Mouse (Mus musculus): ENCODE results near the gene Trim26. TPM values are rescaled to one million over a fixed set of nuclear protein-coding genes. Genes with fewer than 3 reads are reported as not detected.
"Not testable (repeated sequence)": the region's sequence is repeated elsewhere in the genome, so short reads cannot be mapped to it uniquely, and the experiment has no call there.

Trim26 gene
- total RNA-seq, 4 experiments from 2014 or later: 22.1 to 26.5 (median 23.2) TPM

DNA sequence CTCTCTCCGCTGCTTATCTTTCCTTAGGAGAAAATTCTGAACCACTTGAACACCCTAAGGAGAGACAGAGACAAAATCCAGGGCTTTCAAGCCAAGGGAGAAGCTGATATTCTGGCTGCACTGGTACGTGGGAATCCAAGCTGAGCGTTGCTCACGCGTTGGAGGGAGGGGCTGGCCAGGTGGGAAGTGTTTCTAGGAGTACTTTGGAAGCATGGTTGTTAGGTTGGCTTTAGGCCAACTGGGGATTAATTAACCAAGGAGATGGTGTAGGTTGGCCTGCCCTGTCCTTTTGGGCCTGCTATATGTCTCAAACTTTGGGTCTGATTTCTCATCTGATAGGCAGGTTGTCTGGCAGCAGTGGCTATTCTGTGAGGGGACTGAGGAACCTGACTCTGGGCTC, 14.3 kb downstream of the Trim26 start:
- DNase-seq (ENCODE audit: low spot score in 2 of 2): no peak

DNA sequence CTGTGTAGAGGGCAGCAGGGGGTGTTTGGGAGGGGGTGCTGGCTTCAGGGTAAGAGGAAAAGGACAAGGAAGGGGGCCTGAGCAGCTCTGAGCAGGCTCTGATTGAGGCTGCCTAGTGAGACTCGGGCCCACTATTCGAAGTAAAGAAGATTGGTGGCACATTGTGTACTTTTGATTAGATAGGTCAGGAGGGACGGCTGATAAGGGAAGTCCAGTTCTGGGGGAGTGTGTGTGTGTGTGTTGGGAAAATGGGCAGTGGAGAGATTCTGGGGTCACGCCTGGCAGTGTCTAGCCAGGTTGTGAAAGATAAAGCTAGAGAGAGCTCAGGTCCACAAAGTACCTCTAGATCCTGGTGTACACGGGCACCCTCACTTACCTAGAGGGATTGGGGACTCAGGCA, 14.7 kb downstream of the Trim26 start:
- DNase-seq (ENCODE audit: low spot score in 2 of 2): no peak

DNA sequence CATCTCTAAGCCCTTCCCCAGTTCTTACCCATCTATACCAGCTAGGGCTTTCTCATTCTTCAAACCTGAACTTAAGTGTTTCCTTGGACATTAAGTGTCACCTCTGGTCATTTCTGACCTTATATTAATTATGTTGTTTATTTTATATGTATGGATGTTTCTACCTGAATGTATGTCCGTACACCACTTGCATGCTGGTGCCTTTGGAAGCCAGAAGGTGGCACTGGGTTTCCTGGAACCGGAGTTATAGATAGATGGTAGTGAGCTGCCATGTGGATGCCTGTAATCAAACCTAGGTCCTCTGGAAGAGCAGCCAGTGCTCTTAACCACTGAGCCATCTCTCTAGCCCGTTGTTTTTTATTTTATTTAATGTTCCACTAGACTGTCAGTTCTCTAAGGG, 18.6 kb downstream of the Trim26 start:
- no peak for DNase-seq (ENCODE audit: low spot score in 2 of 2)

DNA sequence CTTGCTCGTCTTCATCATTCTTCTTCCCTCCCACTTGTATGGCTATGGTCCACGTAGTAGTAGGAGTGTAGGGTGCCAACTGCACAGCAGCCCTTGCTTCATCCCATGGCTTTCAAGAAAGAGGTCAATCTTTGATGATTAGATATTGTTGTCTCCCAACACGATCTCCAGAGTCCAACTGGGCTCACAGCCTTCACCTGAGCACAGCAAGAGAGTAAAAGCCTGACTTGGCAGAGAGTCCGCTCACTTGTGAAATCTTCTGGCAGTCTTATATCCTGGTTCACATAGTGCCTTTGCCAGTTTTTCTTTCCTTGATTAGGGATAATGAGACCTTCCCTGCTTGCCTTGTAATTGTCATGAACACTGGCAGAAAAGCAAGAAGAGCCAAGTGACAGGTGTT, 19.3 kb downstream of the Trim26 start:
- no peak for DNase-seq (ENCODE audit: low spot score in 2 of 2)

DNA sequence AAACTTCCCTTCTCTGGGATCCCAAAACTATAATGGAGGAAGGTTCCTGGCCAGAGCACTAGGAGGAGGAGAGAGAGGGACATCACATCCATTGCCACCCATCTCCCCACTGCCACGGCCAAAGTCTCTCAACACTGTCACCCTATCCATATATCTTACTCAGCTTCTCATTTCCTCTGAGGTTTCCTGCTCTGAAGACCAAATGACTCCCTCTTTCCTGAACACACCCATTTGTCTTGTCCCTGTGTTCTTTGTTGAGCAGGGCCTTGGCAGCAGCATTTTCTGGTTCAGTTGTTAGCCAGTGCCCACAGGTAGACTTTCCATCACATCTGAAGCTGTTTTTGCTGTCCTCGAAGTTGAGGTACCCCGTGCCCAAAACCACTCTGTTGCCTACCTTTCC, 21.2 kb downstream of the Trim26 start:
- DNase-seq (ENCODE audit: low spot score in 2 of 2): no peak

DNA sequence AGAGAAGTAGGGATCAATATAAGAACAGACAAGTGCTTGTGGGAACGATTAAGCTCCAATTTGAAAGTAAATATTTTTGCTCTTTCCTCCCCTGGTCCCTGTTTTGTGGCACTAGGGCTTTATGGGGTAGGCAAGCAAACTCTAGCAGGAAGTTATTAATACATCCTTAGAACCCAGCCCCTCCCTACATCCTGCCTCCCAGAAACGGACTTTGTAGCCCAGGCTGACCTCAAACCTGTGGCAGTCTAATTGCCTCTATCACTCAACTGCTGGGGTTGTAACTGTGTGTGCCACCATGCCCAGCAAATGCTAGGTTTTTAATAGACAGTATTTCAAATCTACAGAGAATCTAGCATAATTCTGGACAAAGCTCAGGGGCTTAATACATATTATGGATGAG, 24.7 kb downstream of the Trim26 start:
- DNase-seq (ENCODE audit: low spot score in 2 of 2): no peak

DNA sequence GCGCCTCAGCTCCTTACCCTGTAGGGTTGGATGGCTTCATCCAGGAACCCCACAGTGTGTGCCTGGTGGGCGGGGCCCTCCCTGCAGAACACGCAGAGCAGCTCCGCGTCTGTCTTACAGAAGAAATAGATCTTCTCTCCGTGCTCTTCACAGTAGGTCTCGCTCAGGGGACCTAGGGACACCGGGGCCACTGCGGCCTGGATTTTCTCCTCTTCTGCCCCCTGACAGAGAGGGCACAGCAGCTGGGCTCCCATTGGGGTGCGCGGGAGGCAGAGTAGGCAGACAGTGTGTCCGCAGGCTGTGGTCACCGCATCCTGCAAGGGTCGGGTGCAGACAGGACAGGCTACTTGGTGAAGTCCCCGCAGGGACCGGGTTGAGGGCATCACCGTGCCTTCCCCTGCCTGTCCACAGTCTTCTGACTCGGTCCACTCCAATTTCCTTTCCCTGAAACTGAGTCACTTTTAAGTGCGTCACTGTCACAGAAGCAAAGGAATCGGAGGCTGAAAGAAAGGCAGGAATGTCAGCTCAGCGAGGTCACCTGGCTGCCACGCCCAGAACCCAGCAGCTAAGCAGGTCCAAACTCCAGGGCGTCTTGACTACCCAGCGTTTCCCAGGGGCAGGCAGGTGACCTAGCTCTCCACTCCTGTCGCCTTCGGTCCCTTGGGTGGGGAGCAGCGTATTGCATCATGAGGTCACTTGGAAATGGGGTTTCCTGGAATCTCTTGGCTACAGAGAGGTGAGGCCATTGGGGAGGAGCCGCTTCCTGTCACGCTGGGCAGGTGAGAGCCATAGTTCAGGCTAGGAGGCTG, 30.0 kb downstream of the Trim26 start, which contains the start of gene Trim15:
Trim15 (minus strand) TSS at position 492 of the 809 bp plus-strand sequence.
- DNase-seq (ENCODE audit: low spot score in 2 of 2): no peak

DNA sequence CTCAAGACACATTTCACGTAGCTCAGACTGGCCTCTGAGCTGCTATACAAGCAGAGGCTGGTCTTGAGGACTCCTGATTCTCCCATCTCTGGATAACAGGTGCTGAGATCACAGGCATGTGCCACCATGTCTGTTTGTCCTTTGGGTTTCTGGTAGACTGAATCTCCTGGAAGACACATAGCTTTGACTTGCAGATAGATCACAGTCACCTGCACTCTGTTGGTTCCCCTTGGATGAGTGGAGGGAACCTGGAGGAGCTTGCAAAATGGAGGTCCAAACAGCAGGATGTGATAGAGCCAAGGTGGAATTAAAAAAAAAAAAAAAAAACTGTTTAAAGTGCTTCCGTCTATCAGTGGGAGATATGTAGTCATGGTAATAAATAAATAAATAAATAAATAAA, 31.9 kb downstream of the Trim26 start:
- DNase-seq (ENCODE audit: low spot score in 2 of 2): no peak

DNA sequence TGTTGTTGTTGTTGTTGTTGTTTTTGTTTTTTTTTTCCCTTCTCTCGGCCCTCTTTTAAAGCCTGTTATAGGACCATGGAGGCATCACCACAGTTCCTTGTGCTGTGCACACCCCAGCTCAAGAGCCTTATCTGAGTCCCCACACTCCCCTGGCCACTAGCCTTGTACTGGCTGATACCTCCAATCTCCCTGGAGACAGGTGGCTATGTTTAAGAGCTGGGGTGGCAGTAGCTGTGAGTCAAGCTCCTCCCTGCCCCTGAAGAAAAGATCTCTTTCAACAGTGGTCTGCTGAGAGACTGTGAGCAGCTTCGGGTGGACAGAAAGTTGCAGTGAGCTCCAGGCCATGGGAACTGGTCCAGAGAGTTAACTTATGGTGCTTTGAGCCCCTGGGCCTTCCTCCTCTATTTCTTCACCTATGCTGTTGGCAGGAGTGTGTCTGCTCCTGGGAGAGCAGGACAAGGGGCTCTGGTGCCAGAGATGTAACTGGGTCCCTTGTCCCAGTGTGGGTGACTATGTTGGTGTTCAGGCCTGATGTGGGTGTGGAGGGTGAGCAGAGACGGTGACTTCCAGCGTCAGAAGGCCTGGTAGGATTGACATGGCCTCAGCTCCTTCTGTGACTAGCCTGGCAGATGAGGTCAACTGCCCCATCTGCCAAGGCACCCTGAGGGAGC, 32.5 kb downstream of the Trim26 start, which contains the start of gene Trim10:
Trim10 (plus strand) TSS at position 291 of the 671 bp plus-strand sequence.
- no peak for DNase-seq (ENCODE audit: low spot score in 2 of 2)

DNA sequence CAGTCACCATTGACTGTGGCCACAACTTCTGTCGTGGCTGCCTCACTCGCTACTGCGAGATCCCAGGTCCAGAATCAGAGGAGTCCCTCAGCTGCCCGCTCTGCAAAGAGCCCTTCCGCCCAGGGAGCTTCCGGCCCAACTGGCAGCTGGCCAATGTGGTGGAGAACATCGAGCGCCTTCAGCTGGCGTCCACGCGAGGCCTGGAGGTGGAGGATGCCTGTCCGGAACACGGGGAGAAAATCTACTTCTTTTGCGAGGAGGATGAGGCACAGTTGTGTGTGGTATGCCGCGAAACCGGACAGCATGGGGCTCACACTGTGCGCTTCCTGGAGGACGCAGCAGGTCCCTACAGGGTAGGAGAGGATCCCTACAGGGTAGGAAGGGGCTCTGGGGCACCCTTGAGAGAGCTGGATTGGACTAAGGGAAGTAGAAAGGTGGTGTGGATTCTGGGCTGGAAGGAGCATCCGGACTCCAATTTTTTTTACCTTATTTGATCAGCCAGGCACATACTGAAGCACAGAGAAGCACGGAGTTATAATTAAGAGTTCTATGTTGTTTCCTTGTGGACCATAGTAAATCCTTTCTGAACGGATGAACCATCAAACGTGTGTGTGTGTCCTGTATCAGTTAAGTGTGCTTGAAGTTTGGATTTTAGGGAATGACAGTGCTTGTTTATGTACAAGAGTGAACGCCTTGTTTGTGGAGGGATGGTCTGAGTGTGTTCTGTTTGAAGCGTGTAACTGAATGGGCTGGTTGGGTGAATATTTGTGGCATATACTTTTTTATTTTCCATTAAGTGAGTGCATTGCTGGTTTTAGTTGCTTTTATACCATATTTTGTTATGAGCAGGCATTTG, 33.2 kb downstream of the Trim26 start:
- no peak for DNase-seq (ENCODE audit: low spot score in 2 of 2)

DNA sequence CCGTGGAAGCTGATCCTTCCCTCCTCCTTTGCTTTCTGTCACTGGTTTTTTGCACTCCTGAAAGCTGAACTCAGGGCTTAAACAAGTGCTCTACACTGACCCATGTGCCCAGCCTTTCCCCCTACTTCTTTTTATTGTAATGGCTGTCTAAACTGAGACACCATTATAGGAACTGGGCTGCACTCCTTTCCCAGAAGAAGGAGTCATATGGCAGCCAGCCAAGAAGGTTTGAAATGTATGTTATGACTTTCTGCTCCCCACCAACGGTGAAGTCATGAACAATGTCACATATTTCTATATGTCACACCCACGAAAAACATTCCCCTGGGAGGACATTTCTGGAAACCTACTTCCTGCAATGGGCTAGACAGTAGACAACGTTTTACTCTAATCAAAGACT, 37.7 kb downstream of the Trim26 start:
- DNase-seq (ENCODE audit: low spot score in 2 of 2): no peak

DNA sequence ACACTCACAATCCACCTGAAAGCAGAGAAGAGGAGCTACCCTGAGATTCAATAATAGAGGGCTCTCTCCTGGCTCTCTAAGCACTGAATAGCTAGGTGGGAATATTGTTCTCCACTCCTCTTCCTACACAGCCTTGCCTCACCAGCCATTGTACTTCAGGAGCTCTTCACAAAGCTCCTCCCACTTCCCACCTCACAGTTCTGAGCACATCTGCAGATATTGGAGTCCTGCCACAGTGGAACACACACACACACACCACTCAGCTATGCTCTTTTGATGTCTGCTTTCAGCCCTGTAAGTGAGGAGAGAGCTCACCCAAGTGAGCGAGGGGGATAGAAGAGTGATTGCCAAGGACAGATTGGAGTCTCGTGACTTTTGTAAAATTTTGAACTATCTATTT, 46.4 kb downstream of the Trim26 start:
- DNase-seq (ENCODE audit: low spot score in 2 of 2): no peak

DNA sequence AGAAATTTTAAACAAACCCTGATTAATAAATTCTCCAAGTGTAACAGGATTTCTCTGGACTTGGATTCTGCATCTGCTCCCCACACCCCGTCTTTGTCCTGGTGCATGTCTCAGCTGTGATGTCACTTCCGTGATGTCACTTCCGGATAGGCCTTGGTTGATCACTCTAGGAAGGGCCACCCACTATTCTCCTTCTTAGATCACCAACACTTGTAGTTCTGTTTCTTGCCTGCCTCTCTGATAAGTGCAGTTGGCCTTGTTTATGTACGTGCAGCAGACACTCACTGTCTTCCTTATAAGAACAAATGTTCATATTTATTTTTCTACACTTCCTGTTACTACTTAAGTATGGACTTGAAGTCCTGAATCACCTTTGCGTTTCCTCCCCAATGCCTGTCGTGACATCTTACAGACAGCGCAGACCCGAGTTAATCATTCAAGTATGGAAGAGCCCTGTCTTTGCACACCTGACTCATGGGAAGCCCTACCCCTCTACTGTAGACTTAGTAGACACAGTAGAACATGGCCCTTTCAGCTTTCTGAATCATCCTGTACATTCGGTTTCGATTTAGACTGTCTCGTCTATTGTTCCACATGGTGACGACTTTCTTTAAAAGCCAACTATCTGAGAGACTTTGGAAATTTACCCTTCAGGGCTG, 48.3 kb downstream of the Trim26 start:
- DNase-seq (ENCODE audit: low spot score in 2 of 2): no peak

DNA sequence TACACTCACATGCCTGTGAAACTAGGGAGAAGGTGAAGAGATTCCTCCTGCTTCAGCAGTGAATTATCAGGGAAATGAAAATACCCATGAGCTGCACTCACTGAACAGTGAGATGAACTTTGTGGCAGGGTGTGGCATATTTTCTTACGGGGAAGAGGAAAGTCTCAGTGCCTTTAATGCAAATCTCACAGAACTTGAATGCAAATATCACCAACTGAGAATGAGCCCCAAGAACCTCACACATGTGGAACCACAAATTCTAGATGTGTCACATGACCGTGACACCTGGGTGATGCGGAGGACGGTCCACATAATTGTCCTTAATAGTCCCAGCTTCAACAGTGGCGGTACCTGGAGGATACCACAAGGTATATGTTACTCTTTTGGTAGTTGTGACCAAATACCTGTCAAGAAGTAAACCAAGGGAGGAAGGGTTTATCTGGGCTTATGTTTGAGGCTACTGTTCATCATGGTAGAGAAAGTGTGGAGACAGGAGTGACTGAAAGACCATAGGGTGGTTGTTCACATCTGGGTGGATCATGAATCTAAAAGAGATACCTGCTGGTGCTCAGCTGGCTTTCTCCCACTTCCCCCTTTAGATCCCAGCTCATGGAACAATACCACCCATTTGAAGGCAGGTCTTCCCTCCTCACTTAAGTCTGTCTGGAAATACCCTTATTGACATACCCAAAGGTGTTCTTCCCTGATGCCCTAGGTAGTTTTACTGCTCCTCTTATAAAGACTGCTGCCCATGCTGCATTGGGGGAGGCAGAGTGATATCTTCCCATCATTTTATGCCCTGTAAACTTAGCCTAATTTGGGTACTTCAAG, 53.4 kb downstream of the Trim26 start, which contains the start of gene Trim40:
Trim40 (minus strand) TSS at position 51 of the 831 bp plus-strand sequence.
- no peak for DNase-seq (ENCODE audit: low spot score in 2 of 2)

DNA sequence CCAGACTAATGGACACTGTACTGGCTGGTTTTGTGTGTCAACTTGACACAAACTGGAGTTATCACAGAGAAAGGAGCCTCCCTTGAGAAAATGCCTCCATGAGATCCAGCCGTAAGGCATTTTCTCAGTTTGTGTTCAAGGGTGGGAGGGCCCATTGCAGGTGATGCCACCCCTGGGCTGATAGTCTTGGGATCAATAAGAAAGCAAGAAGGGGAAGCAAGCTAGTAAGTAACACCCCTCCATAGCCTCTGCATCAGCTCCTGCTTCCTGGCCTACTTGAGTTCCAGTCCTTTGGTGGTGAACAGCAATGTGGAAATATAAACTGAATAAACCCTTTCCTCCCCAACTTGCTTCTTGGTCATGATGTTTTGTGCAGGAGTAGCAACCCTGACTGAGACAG, 54.6 kb downstream of the Trim26 start:
- DNase-seq (ENCODE audit: low spot score in 2 of 2): not testable (repeated sequence)

DNA sequence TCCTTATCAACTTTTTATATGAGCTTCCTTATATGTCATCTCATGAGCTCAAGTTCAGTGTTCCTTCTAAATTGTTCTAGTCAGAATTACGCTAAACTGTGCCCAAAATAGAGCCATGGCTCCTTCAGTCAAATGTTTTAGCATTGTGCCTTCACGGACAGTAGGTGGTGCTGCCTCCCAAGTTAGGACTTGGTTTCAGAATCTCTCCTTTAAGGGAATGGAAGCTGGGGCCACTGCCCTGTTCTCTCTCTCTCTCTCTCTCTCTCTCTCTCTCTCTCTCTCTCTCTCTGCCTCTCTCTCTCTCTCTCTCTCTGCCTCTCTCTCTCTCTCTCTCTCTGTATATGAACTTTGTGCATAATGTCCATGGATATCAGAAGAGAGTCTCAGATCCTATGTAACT, 55.4 kb downstream of the Trim26 start:
- DNase-seq (ENCODE audit: low spot score in 2 of 2): peak in 1 of 2 experiments; percentile 37

DNA sequence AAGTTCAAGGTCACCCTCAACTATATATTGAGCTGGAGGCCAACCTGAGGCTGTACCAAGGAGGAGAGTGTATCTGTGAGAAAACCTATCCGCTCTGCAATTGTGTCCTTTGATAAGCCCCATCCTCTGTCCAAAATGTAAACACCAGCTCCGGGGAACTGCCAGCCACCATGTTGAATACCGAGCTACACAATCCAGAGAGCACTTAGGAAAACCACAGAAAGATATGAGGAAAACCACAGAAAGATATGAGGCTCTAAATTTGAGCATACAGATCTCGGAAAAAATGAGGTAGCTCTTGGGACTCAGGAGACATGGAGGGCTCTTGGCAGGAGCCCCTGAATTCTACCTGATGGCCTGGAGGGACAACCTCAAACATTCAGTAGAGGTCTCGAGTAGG, 56.5 kb downstream of the Trim26 start:
- no peak for DNase-seq (ENCODE audit: low spot score in 2 of 2)

DNA sequence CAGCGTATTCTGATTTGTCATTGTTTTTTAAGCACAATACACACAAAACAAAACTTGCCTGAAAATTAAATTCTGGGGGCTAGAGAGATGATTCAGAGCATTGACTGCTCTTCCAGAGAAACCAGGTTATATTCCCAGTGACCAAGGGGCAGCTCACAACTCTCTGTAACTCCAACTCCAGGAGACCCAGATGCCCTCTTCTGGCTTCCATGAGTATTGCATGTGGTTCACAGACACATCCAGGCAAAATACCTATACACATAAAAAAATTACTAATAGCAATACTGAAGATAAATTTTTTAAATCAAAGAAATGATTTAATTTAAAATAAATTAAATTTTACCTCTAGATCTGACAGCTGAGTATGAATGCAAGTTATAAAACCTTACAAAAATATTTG, 59.6 kb downstream of the Trim26 start:
- DNase-seq (ENCODE audit: low spot score in 2 of 2): peak in 1 of 2 experiments; percentile 9

DNA sequence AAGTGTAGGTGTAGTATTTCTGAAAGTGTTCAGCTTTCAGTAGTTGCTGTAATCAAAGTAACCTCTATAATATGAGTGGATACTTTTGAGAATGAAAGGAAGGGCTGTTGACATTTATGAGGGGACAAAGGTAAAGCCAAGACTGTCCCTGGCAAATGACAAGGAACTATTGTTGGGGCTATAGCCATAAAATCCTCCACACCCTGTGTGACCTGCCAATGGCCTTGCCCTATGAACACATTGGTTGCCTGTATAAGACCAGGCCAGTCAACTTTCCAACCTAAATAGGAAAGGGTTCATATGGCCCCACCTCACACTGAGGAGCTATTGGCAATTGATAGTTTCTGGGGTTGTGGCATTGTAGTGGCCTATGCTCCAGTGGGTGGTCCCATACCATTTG, 60.1 kb downstream of the Trim26 start:
- no peak for DNase-seq (ENCODE audit: low spot score in 2 of 2)

DNA sequence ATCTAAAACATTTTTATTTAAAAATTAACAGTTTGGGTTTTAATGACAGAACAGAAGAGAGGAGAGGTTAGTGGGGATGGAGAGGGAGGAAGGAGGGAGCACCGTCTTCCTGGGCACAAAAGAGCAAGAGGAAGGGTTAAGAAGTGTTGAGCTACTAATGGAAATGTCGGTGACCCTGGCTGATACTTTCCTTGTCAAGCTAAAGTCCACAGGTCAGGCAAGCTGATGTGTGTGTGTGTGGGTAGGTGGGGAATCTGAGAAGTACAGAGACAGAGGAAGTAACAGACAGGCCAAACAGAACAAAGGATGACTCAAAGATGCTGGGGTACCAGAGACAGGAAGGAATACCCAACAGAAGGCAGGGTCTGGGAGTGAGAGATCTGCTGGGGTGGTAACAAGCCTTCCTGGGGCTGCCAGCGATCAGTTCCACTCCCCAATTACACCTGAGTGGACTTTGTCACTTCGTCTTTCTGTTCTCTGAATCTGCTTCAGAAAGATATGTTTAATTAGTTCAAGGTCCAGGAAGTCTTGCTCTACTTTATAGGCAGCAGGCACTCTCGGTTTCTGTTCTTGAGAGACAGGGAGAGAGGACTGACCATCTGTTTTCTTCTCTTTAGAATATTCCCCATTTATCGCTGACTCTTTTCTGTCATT, 60.7 kb downstream of the Trim26 start, which contains the start of gene Trim31:
Trim31 (plus strand) TSS at position 567 of the 654 bp plus-strand sequence.
- DNase-seq (ENCODE audit: low spot score in 2 of 2): no peak

All from layer of hippocampus, adult 8-10 months (tissue).